Mouse (Mus musculus): ENCODE results near the gene Lcn10.
"Not testable (repeated sequence)": the region's sequence is repeated elsewhere in the genome, so short reads cannot be mapped to it uniquely, and the experiment has no call there.

DNA sequence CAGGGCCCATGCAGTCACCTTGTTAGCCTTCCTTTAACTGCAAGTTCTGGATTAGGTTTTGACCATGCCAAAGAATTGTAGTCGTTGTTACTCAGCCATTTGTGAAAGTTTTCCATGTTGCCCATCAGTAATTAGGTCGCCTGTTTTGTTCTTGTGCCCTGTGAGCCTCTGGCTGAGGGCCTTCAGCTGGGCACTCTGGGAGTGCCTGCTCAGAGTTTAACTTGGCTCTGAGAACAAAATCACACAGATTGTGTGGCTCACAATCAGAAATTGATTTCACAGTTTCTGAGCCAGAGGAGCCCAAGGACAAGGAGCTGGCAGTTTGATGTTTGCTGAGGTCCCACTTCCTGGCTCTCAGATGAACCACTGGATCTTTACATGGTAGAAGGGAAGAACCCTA is 27.3 kb downstream of the Lcn10 start:
- not testable (repeated sequence) for TF ChIP-seq EP300, CTCF (IDR thresholded peaks at IDR 0.05; ENCODE audit: low read depth)

All from liver, postnatal 0 days (tissue).